Comparison of ENCODE assay signal across 7 mouse cellular contexts in the genomic region with DNA sequence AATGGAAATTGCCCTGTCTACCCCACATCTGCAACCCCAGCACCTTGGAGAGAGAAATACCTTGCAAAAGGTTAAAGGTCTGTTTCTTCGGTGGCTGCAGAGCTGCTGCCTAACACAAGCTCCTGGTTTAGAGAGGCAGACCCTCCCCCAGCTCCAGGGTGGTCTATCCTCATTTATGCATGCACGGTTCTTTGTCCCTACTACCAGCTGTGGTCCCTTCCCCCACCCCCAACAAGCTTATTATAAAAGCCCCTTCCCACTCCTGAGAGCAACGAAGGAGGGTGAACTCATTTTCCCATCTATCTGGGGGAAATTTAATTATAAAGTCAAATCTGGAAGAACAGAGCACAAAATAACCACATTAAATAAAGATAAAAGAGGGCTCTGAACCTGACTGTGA. TPM values are rescaled to one million over a fixed set of nuclear protein-coding genes. Genes with fewer than 3 reads are reported as not detected.
DNase-seq lines count a peak whose midpoint lies in the region; ATAC-seq and TF ChIP-seq lines count a peak whose summit lies in the region.

Gene Pxylp1 (minus strand): TSS at position 124 of the 400 bp plus-strand sequence.

- H3K36me3 ChIP-seq in heart, embryonic 16.5 days (ENCODE audit: control insufficient read depth, insufficient read depth) = no peaks in the 10 kb centered on the region
- H3K36me3 ChIP-seq in stomach, embryonic 14.5 days (ENCODE audit: control insufficient read depth, insufficient read depth, low read length) = no peaks in the 10 kb centered on the region

- TF ChIP-seq POLR2A in bone marrow, adult 2 months (IDR thresholded peaks at IDR 0.05; ENCODE audit: borderline replicate concordance, control insufficient read depth, low read depth, low read length) = no peak

- no peak for ATAC-seq in heart, embryonic 16.5 days (replicated peaks; ENCODE audit: extremely low read depth, insufficient read depth, low FRiP score)
- ATAC-seq in stomach, embryonic 14.5 days (ENCODE audit: insufficient number of reproducible peaks, insufficient read depth, low FRiP score, low read depth) = no peak

- peak; percentile 80 for DNase-seq in embryo, embryonic 10.5 days (ENCODE audit: low spot score)
- no peak for DNase-seq in left cerebral cortex, postnatal 14 days (ENCODE audit: low spot score in 2 of 2)
- no peak for DNase-seq in frontal cortex, postnatal 14 days (ENCODE audit: low spot score in 2 of 2)
- no peak for DNase-seq in right cerebral cortex, postnatal 14 days

- H3K27me3 ChIP-seq in heart, embryonic 16.5 days (ENCODE audit: control insufficient read depth, insufficient read depth, low read length) = no peaks in the 10 kb centered on the region
- no peaks in the 10 kb centered on the region for H3K27me3 ChIP-seq in stomach, embryonic 14.5 days (ENCODE audit: control insufficient read depth, insufficient read depth, low read length)

- H3K4me2 ChIP-seq in heart, embryonic 16.5 days (ENCODE audit: low read depth, low read length) = no peak within 1 kb of the TSS
- no peak within 1 kb of the TSS for H3K4me2 ChIP-seq in stomach, embryonic 14.5 days (replicated peaks; ENCODE audit: low read depth, low read length)

- H3K9me3 ChIP-seq in heart, embryonic 16.5 days (replicated peaks; ENCODE audit: control insufficient read depth, low read length) = peaks cover 3% of the 10 kb centered on the region; the same call in 1 of the 2 replicates
- no peaks in the 10 kb centered on the region for H3K9me3 ChIP-seq in stomach, embryonic 14.5 days (ENCODE audit: control insufficient read depth, low read depth, low read length)

- H3K4me3 ChIP-seq in bone marrow, adult 2 months (replicated peaks; ENCODE audit: control insufficient read depth, low read depth, low read length) = peak within 1 kb of the TSS; percentile 31
- H3K4me3 ChIP-seq in heart, embryonic 16.5 days (ENCODE audit: low read length) = no peak within 1 kb of the TSS
- H3K4me3 ChIP-seq in stomach, embryonic 14.5 days (ENCODE audit: low read depth, low read length) = no peak within 1 kb of the TSS

- peak within 1 kb of the TSS; percentile 70 for H3K27ac ChIP-seq in bone marrow, adult 2 months (ENCODE audit: control insufficient read depth, insufficient read depth, low read depth, low read length, poor library complexity)
- no peak within 1 kb of the TSS for H3K27ac ChIP-seq in heart, embryonic 16.5 days (ENCODE audit: low read length)
- H3K27ac ChIP-seq in stomach, embryonic 14.5 days (ENCODE audit: low read length) = no peak within 1 kb of the TSS

- intact Hi-C loops in left cerebral cortex, postnatal 14 days (cut with DNase I) = no loop called here

- no peak for TF ChIP-seq CTCF in bone marrow, adult 2 months (IDR thresholded peaks at IDR 0.05; ENCODE audit: control insufficient read depth, insufficient read depth, low read length)

- no peak within 1 kb of the TSS for H3K9ac ChIP-seq in heart, embryonic 16.5 days (ENCODE audit: low read length)
- H3K9ac ChIP-seq in stomach, embryonic 14.5 days (replicated peaks; ENCODE audit: low read depth, low read length) = no peak within 1 kb of the TSS

- H3K4me1 ChIP-seq in bone marrow, adult 2 months (ENCODE audit: control insufficient read depth, insufficient read depth, low read length) = peaks cover 5% of the 10 kb centered on the region; the same call in 1 of the 2 replicates
- H3K4me1 ChIP-seq in heart, embryonic 16.5 days (ENCODE audit: control insufficient read depth, insufficient read depth, low read length) = peaks cover 13% of the 10 kb centered on the region; the same call in 1 of the 2 replicates
- H3K4me1 ChIP-seq in stomach, embryonic 14.5 days (ENCODE audit: control insufficient read depth, insufficient read depth, low read length) = peaks cover 5% of the 10 kb centered on the region; the same call in 1 of the 2 replicates

- 61% methylated on average over 3 of the region's 3 CpGs for WGBS in bone marrow, adult 2 months
- 49% methylated on average over 3 of the region's 3 CpGs for WGBS in heart, embryonic 16.5 days
- 13% methylated on average over 3 of the region's 3 CpGs for WGBS in stomach, embryonic 14.5 days

RNA-seq across cellular contexts. Expression of gene Pxylp1, which starts in this region (rescaled TPM):
- 7.1 and 14.5 TPM in 2 replicates for polyA plus RNA-seq in bone marrow, adult 2 months (2011; ENCODE audit: insufficient read depth, insufficient read length, low replicate concordance, missing spikeins)
- polyA plus RNA-seq in heart, embryonic 16.5 days (2015; fragmentation: Nextera tagmentation; extraction: Ambion mirVana) = 25.8 and 26.0 TPM in 2 replicates
- total RNA-seq in left cerebral cortex, postnatal 14 days (2021) = 10 to 100 TPM; 13.4 to 17.8 TPM
- polyA plus RNA-seq in stomach, embryonic 14.5 days (2014; fragmentation: Nextera tagmentation; extraction: Ambion mirVana) = 36.8 and 37.7 TPM in 2 replicates
